ENCODE assay signal across 25 mouse cellular contexts in the genomic region with DNA sequence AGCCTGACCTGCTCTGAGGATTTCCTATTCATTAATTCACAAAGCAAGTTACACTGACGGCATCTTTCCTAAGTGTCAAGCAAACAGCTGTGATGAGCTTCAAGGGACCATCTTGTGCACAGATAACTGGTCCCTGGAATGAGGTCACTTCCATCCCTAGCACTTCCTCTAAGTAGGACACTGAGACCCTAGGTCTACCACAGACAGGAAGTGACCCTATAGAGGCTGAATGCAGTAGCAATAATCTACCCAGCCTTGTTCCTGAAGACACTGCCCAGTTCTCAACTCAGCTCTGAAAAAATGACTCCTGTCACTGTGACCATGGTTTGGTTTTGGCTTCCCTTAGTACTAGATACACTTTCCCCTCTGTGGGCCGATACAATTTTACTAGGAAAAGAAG.
"Had no signal": no experiment of that assay in that cellular context is flagged by ENCODE, and none has a peak within 500 bp of the region (broad histone marks: within the 10 kb centered on the region; RNA-seq: fewer than 3 reads in every experiment).

No protein-coding gene starts in this region.

- H3K27me3 ChIP-seq: heart, embryonic 13.5 days; heart, embryonic 15.5 days; hindbrain, embryonic 12.5 days; intestine, embryonic 15.5 days; limb, embryonic 12.5 days had no signal

- ATAC-seq: forebrain, postnatal 0 days; hindbrain, embryonic 16.5 days; inflammation-experienced regulatory T-cells, adult 6 months; intestine, embryonic 15.5 days had no signal

- H3K27ac ChIP-seq: heart, adult 2 months; heart, embryonic 13.5 days; heart, embryonic 15.5 days; hindbrain, embryonic 10.5 days; hindbrain, embryonic 12.5 days; hindbrain, embryonic 14.5 days; intestine, embryonic 15.5 days; limb, embryonic 10.5 days; limb, embryonic 12.5 days had no signal

- H3K4me1 ChIP-seq: heart, embryonic 15.5 days; hindbrain, embryonic 12.5 days; intestine, embryonic 15.5 days; limb, embryonic 12.5 days had no signal

- H3K36me3 ChIP-seq: heart, embryonic 13.5 days; heart, embryonic 15.5 days; hindbrain, embryonic 10.5 days; hindbrain, embryonic 12.5 days; intestine, embryonic 15.5 days; limb, embryonic 10.5 days; limb, embryonic 12.5 days had no signal

- H3K9ac ChIP-seq: forebrain, postnatal 0 days; heart, embryonic 13.5 days; heart, embryonic 15.5 days; hindbrain, embryonic 12.5 days; hindbrain, embryonic 14.5 days; intestine, embryonic 15.5 days; limb, embryonic 12.5 days had no signal

- H3K9me3 ChIP-seq: heart, embryonic 13.5 days; heart, embryonic 15.5 days; hindbrain, embryonic 10.5 days; hindbrain, embryonic 12.5 days; intestine, embryonic 15.5 days; limb, embryonic 10.5 days; limb, embryonic 12.5 days had no signal

- H3K4me3 ChIP-seq: heart, adult 2 months; heart, embryonic 13.5 days; heart, embryonic 15.5 days; hindbrain, embryonic 10.5 days; hindbrain, embryonic 12.5 days; intestine, embryonic 15.5 days; limb, embryonic 10.5 days; limb, embryonic 12.5 days had no signal

- DNase-seq: forebrain, postnatal 0 days; gastrocnemius, postnatal 14 days; gastrocnemius, postnatal 36 days; heart, adult 2 months; heart, postnatal 4 days; kidney, adult 18-20 months; kidney, adult 8-10 months; kidney, postnatal 10 days; kidney, postnatal 25 days; kidney, postnatal 4 days; layer of hippocampus, adult 9-11 months; layer of hippocampus, postnatal 36 days; liver had no signal

- H3K4me2 ChIP-seq: heart, embryonic 11.5 days; heart, embryonic 13.5 days; heart, embryonic 15.5 days; hindbrain, embryonic 12.5 days; hindbrain, embryonic 14.5 days; intestine, embryonic 15.5 days; limb, embryonic 12.5 days; liver, embryonic 11.5 days had no signal
